Mouse (Mus musculus): ENCODE measurements around the gene Ppp5c. TPM values are rescaled to one million over a fixed set of nuclear protein-coding genes. Genes with fewer than 3 reads are reported as not detected.

The Ppp5c gene
- total RNA-seq, 2 experiments from 2014 or later, result 167 to 169 TPM

DNA sequence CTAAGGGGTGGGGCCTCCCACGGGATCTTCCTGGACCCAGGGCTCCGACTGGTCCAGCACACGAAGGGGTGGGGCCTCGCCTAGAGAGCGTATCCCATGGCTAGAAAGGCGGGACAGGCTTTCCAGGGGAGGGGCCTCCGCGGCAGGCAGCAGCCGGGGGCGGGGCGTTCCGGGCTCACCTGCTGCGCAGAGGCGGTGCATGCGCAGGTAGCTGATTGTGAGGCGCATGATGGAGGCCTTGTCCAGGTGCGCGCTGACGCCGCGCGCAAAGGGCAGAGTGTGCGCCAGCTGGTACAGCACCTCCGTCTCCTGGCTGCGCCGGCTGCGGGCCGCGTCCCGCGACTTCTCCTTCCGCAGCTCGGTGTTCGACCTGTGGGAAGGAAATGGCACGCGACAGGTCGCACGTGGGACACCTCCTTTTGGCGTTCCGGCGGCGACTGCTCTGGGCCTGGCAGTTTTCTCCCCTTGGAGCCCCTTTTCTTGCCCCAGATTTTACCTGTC lies 28.4 kb upstream of the Ppp5c start:
- DNase-seq (ENCODE audit: low spot score in 2 of 2), result peak; percentile 91 to 95
- intact Hi-C loops (cut with DNase I), result no loop called here

DNA sequence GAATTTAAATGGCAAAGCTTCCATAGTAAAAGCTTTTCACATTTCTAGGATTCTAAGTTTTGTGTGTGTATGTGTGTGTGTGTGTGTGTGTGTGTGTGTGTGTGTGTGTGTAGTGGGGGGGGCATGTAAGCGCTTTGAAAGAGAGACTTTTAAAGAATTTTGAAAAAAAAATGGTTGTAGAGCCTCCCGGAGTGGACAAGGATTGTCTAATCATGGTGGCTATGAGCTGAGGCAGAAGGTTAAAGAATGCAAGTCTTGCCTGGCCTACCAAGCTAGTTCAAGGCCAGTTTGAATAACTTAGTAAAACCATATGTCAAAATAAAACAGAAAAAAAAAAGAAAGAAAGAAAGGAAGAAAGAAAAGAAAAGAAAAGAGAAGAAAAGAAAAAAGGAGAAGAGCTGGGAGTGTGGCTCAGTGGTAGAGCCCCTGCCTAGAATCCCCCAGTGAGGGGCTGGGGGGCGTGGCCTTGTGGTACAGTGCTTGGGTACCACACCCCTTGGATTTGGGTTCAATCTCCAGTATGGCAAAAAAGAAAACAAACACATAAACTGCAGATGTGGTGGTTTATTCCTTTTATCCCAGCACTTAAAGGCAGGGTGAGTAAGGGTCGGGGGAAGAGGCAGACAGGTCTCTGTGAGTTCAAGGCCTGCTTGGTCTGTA lies 27.7 kb upstream of the Ppp5c start:
- DNase-seq (ENCODE audit: low spot score in 2 of 2), result no peak
- intact Hi-C loops (cut with DNase I), result no loop called here

DNA sequence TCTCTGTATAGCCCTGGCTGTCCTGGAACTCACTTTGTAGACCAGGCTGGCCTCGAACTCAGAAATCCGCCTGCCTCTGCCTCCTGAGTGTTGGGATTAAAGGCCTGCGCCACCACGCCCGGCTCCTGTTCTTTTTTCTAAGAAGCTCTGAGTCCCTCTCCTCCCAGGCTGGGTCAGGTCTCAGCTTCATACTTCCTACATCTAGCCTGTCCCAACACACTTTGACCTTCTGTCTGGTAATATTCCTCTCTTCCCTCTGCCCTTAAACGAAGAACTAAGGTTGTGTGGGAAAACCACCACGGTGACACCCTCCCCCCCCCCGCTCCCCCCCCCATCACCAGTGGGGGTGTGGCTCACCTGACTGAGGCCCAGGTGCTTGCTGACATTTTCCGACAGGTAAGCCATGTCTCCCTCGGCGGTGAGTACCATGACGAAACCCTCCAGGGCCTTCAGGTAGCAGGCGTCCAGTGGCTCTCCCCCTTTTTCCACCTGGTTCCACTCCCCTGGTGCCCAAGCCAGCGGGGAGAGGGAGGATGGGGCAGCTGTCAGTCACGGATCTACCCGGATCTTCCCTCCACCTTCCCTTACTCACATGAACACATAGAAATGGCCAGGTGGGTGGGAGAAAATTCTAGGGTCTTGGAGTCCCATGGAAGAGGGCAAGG lies 26.7 kb upstream of the Ppp5c start:
- no peak for DNase-seq (ENCODE audit: low spot score in 2 of 2)
- intact Hi-C loops (cut with DNase I), result loop anchor here (5.0 kb wide), 1 partner anchor 122 kb away; no protein-coding TSS in a partner anchor

DNA sequence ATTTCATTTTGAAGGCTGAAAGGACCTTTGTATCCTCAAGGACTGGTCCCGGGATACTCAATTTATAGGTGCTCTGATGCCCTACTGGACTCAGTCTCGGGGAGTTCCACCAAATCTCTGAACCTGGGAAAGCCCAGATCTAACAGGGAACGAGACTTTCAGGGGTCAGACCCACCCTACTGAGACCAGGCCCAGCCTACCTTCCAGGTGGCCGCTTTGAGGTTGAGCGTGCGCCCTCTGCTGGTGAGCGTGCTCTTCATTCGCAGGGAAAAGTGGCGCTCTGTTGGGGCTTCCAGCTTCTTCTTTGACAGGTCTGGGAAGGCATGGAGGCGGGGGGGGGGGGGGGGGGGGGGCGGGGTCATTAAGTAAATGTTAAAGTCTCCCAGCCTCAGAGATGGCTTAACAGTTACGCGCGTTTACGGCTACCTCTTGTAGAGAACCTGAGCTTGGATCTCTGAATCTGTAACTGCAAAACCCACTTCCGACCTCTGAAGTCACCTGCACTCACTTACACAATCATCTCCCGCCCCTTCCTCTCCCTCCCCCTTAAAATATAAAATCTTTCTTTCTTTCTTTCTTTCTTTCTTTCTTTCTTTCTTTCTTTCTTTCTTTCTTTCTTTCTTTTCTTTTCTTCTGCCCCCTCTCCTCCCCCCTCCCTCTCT lies 23.3 kb upstream of the Ppp5c start:
- intact Hi-C loops (cut with DNase I), result loop anchor here (1.0 to 5.0 kb wide), 2 partner anchors 35 to 119 kb away; no protein-coding TSS in a partner anchor
- peak; percentile 68 for DNase-seq (ENCODE audit: low spot score in 2 of 2)

DNA sequence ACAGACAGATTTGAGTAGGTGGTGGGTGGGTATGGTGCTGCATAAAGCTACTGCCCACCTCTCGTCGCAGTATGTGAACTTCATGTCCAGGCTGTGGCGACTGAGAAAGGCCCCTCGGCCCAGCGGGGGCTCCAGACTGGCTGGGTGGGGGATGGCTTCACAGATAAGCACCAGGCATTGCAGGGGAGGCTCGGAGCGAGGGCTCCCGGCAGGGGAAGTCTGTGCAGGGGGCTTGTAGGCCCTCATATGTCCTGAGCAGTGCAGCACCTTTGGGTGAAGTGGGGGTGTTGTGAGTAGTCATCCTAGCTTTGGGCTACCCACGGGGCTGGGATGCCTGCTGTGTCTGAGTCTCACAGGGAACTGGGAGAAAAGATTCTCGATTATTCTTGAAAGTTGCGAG lies 22.8 kb upstream of the Ppp5c start:
- intact Hi-C loops (cut with DNase I), result loop anchor here (1.0 to 5.0 kb wide), 2 partner anchors 34 to 118 kb away; no protein-coding TSS in a partner anchor

DNA sequence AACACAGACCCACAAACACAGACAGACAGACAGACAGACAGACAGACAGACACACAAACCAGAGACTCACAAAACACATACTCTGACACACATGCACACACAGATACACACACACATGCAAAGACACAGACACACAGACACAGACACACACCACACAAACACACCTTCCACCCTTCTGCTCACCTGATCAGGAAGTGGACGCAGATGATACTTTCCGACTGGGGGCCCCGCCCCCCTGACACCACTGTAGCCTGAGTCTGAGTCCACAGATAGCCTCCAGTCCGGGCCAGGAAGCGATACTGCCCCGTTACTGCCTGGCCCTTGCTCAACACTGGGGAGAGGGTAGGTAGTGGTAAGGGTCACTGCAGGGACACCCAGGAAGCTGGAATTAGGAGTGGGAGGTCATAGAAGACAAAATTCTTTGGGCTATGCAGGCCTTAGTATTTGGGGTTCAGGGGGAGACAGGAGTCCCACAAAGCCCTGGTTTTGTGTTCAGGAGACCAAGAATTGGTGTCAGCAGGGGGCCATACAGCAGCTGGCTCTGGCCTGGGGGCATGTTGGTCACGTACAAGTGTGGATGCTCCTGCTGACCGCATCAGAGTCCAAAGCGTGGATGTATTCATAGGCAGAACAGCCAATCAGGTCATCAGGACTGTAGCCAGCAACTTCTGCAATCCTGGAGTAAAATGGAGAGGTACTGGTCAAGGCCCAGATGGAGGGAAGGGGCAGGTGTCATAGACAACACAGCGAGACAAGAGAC lies 20.9 kb upstream of the Ppp5c start:
- intact Hi-C loops (cut with DNase I), result no loop called here
- DNase-seq (ENCODE audit: low spot score in 2 of 2), result no peak

More for the DNA sequence above, 22.8 kb upstream of the Ppp5c start:
- no peak for DNase-seq (ENCODE audit: low spot score in 2 of 2)

DNA sequence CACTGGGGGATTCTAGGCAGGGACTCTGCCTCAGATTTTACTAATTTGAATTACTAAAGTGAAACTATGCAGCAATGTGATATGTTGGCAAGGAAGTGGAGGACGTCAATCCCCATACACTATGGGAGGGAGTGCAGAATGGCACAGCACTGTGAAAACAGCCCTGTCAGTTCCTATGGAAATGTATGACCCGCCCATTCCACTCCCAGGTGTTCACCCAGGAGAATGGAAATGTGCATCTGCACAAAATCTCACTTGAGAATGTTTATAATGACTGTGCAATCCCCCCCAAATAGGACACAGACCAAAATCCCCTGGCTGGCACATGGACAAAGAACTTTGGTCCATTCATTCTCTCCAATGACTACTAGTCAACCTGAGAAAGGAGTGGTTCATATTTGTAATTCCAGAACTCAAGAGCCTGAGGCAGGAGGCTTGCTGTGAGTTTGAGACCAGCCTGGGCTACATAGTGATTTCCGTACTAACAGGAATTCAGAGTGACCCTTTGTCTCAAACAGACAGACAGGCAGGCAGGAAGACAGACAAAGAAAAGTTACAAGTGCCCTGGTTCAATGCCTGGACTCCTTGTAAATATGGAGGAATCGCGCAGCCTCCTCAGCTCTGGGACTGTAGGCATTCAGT lies 19.4 kb upstream of the Ppp5c start:
- intact Hi-C loops (cut with DNase I), result no loop called here

DNA sequence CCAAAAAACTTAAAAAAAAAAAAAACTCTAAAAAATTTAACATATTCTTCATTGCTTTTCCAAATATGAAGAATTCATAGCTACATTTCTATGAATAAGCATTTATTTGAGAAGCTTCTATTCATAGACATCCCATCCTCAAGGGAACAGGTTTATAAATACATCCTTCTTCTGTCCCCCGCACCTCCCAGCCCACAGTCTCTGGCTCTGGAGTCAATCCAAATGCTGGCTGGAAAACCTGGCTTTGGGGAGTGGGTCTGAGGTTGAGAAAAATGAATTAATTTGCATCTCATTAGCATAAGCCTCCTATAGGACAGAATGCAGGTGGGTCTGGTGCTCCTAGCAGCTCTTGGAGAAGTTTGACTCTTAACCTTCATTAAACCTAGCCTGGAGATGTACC lies 18.0 kb upstream of the Ppp5c start:
- intact Hi-C loops (cut with DNase I), result loop anchor here (1.0 kb wide), 1 partner anchor 16 kb away; no protein-coding TSS in a partner anchor
- DNase-seq (ENCODE audit: low spot score in 2 of 2), result peak; percentile 54 to 80

More for the DNA sequence above, 19.4 kb upstream of the Ppp5c start:
- no peak for DNase-seq (ENCODE audit: low spot score in 2 of 2)

DNA sequence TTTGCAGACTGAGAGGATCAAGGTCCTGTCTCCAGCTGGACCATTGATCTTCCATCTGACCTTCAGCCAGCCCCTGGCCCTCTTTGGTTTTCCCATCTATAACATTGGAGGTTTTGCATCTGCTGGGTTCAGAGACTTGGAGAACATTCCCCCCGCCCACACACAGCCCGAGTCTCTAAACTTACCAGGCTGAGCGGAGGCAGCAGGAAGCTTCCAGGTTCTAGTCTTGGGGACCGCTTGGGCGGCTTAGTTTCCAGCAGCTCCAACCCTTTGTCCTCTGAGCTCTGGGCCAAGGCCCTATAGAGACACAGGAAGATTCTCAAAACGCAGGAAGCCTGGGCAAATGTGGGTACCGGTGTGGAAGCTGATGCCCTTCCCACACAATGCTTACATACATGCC lies 11.6 kb upstream of the Ppp5c start:
- DNase-seq (ENCODE audit: low spot score in 2 of 2), result peak in 1 of 2 experiments; percentile 80
- intact Hi-C loops (cut with DNase I), result no loop called here

DNA sequence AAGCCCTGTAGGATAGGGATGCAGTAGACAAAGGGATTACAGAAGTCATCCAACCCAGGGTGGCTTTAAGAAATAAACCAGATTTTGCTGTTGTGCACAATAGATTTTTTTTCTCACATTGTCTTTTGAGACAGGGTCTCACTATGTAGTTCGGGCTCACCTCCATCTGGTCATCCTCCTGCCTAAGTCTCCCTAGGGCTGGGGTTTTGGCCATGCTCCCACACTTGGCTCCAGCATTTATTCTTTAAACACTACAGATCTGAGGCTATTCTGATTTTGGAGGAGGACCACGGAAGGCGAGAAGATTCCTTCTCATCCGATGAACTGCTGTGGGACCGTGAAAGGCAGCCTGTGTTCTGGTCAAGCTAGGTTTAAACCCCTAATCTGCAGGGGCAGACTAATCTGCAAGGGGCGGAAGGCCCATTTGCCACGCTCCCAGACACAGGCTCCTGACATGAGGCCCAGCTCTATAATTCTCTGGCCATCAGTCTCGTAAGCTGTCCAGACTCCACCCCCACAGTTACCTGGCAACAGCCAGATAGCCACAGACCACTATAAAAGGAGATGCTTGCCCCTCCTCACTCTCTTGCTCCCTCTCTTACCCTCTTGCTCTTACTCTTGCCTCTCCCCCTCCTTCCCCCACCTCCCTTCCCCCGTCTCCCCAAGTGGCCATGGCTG lies 10.4 kb upstream of the Ppp5c start:
- DNase-seq (ENCODE audit: low spot score in 2 of 2), result no peak
- intact Hi-C loops (cut with DNase I), result no loop called here

DNA sequence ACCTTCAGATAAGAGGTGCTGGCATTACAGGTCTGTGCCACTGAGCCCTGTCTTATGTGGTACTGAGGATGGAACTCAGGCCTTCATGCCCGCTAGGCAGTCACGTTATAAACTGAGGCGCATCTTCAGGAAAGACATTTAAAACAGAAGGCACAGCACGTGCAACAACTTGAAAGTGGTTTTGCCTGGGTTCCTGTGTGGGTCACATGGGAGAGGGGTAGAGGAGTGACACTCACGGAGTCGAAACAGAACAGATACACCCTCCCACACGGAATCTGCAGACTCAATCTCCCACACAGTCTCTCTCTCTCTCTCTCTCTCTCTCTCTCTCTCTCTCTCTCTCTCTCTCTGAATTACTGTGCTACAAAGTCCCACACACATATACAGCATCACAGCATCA lies 2.5 kb upstream of the Ppp5c start:
- DNase-seq (ENCODE audit: low spot score in 2 of 2), result peak in 1 of 2 experiments; percentile 78
- intact Hi-C loops (cut with DNase I), result no loop called here

DNA sequence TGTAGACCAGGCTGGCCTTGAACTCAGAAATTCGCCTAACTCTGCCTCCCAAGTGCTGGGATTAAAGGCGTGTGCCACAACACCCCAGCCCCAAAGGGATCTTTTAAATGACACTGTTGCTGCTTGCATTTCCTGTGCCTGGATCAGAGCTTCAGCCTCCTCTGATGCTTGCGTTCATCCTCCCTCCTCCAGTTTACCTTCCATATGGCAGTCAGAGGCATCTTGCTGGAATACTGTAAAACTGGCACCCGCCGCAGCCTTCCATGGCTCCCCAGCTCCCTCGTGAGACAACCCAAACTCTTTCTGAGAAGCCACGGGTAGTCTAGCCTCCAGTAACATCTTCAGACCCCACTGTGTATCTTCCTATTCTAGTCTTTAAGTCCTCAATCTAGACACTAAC lies 1.2 kb upstream of the Ppp5c start:
- DNase-seq (ENCODE audit: low spot score in 2 of 2), result peak in 1 of 2 experiments; percentile 86
- intact Hi-C loops (cut with DNase I), result loop anchor here (1.0 kb wide), 1 partner anchor 16 kb away; no protein-coding TSS in a partner anchor

DNA sequence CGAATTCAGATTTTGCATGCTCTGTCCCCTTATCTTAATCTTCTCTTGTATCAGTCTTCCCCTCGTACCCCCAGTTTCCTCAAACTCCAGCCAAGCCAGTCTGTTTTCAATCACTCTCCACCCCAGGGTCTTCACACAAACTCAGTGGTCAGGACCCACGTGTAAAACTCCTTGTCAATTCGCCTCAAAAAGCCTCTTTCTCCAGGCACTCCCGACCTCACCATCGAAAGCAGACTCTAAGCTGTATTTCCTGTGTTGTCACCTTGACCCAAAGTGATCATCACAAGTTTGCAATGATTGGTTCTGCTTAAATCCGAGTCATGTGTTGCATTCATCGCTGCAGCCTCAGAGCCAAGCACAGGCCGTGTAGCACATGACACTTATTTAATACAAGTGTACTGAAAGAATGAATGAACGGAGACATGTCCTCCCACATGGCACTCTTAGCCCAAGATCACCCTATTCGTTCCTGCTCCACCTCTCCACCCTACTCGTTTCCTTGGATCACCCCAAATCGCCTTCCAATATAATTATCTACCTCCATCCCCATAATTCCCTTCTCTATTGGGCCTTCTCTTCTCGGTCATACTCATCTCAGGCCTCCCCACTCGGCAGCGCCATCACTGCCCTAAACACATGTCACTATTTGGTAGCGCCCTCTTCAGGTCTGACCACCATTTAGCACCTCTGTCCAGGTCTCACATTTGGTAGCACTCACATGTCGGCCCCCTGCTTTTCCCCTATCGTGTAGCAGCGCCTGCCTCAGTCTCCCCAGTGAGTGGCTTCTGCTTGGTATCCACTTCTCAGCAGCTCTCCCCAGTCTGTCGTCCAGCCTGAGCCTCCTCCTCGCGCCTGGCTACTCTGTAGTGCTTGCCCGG lies 775 bp downstream of the Ppp5c start:
- DNase-seq (ENCODE audit: low spot score in 2 of 2), result peak in 1 of 2 experiments; percentile 81
- intact Hi-C loops (cut with DNase I), result loop anchor here (1.0 kb wide), 2 partner anchors 10 to 33 kb away; no protein-coding TSS in a partner anchor

DNA sequence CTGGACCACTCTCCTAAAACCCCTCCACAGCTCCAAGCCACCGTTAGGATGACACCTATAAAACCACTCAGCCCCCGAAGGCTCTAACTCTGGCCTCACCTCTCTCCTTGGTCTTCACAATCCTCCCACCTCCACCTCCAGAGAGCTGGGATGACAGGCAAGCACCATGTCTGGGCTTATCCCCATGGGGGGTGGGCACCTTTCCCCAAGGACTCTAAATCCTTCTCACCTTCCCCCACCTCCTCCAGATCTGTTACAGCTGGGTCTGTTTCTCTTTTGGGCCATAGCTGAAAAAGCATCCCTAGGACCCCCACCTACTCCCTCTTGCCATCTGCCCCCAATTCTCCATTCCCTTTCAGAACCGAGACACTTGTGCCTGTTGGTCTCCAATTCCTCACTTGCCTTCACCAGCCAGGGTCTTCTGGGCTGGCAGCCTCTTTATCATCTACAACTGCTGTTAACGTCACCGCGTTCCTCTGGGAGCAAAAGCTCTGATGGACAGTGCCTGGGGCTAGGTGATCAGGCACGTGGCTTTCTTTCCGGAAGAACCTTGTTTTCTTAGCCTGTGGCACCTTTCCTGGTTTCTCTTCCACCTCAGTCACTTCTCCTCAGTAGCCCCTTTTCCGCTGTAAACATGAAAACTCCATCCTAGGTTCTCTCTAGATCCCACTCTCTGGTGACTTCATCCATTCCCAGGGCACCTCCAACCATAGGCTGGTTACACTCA lies 1.7 kb downstream of the Ppp5c start:
- intact Hi-C loops (cut with DNase I), result no loop called here
- peak in 1 of 2 experiments; percentile 39 for DNase-seq (ENCODE audit: low spot score in 2 of 2)

DNA sequence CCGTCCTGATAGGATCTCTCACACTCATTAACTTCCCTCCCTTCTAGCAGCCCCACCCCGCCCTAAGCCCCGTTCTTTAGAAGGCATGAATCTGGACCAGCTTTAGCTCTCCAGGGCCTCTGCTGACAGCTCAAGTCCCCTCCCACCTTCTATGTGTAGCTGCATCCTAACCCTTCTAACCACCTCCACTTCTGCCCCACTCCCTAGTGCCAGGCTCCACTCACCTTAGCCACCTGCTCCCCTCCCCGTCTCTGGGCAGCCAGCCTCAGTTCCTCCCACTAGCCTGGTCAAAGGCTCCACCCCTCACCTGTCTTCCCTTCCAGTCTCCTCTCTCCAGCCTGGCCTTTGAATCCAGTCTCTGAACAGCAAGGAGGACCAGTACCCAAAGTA lies 2.2 kb downstream of the Ppp5c start:
- intact Hi-C loops (cut with DNase I), result no loop called here

DNA sequence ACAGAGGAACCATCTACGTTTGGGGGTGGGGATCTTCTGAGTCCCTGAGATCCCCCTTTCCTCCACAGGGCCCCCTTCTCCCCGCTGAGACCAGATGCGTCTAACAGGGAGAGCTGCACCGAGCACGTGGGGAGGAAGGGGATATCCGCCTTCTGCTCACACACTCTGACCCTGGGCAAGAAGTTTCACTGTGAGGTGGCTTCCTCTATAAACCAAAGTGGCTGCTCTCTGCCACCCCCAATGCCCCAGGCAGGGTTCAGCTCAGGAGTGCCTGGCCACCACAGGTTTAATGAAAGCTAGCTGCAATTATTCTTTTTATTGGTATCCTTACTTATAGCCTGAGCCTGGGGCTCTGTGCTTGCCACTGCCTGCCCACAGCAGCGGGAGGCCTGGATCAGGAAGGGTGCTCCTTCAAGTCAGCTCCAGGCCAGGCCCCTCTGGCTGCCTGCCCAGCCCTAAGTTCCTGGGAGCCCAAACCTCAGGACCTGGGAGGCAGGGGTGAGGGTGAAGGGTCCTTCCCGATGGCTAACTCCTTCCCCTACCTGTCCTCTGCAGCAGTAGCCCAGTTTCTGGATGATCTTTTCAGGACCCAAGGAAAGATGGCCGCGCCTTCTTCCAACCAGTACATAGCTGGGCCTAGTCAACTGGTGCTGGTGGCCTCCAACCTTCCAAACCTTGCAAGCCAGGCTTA lies 2.8 kb downstream of the Ppp5c start:
- intact Hi-C loops (cut with DNase I), result no loop called here
- peak in 1 of 2 experiments; percentile 8 for DNase-seq (ENCODE audit: low spot score in 2 of 2)

More for the DNA sequence above, 2.2 kb downstream of the Ppp5c start:
- DNase-seq (ENCODE audit: low spot score in 2 of 2), result no peak

All from left cerebral cortex, postnatal 25 days (tissue).